Mouse (Mus musculus) hindlimb bud, embryonic 11.5 days (tissue): Measurements from ENCODE around the gene Chordc1.
"Not testable (repeated sequence)": the region's sequence is repeated elsewhere in the genome, so short reads cannot be mapped to it uniquely, and the experiment has no call there.

Source experiments
- DNase-seq: peaks from one replicate; pipeline ENCODE4 v3.0.0-alpha.2; 2012; ENCODE audit warnings: low read depth, low spot score; ENCODE audit errors: extremely low spot score

Gene Chordc1

GRCm38 (mm10) chr9:18291571-18292429 lies at the start of gene Chordc1:
TSS of gene Chordc1 (plus strand) at chr9:18292125.
- peak; percentile 83 for DNase-seq

- no peak for DNase-seq
These were observed 16.0 kb upstream of the Chordc1 start for GRCm38 (mm10) chr9:18275901-18276300.

- no peak for DNase-seq
These were observed 15.1 kb upstream of the Chordc1 start for GRCm38 (mm10) chr9:18276844-18277243.

- DNase-seq = peak; percentile 42
These were observed 14.4 kb upstream of the Chordc1 start for GRCm38 (mm10) chr9:18277497-18277896.

- not testable (repeated sequence) for DNase-seq
These were observed 13.2 kb upstream of the Chordc1 start for GRCm38 (mm10) chr9:18278693-18279092.

- DNase-seq = no peak
These were observed 558 bp downstream of the Chordc1 start for GRCm38 (mm10) chr9:18292443-18292922.

- DNase-seq = no peak
These were observed 1.3 kb downstream of the Chordc1 start for GRCm38 (mm10) chr9:18293026-18293781.

- DNase-seq = no peak
These were observed 6.4 kb downstream of the Chordc1 start for GRCm38 (mm10) chr9:18298301-18298700.

GRCm38 (mm10) chr9:18319990-18320389 lies 28.1 kb downstream of the Chordc1 start:
- no peak for DNase-seq
